Mouse (Mus musculus): Measurements from ENCODE around the gene Cyp4a31. TPM values are rescaled to one million over a fixed set of nuclear protein-coding genes. Genes with fewer than 3 reads are reported as not detected.
"Not testable (repeated sequence)": the region's sequence is repeated elsewhere in the genome, so short reads cannot be mapped to it uniquely, and the experiment has no call there.

The Cyp4a31 gene
- polyA plus RNA-seq (2014; fragmentation: Nextera tagmentation; extraction: Ambion mirVana) = not detected in 2 replicates

GRCm38 (mm10) chr4:115563401-115563800 is at the start of gene Cyp4a31:
Gene Cyp4a31, plus strand, starts transcription at chr4:115563649.
- no peak within 1 kb of the TSS for H3K4me3 ChIP-seq (ENCODE audit: low read depth, low read length)
- no peak within 1 kb of the TSS for H3K27ac ChIP-seq (ENCODE audit: low read depth)
- WGBS = 75% methylated on average over 3 of the region's 3 CpGs
- no peaks in the 10 kb centered on the region for H3K9me3 ChIP-seq (ENCODE audit: low read depth, low read length)
- H3K4me2 ChIP-seq = no peak within 1 kb of the TSS
- no peaks in the 10 kb centered on the region for H3K4me1 ChIP-seq (ENCODE audit: insufficient read depth)
- H3K9ac ChIP-seq = no peak within 1 kb of the TSS
- no peak for TF ChIP-seq CTCF (IDR thresholded peaks at IDR 0.05; ENCODE audit: low read depth)
- DNase-seq = no peak
- ATAC-seq (ENCODE audit: insufficient read depth) = no peak
- no peaks in the 10 kb centered on the region for H3K36me3 ChIP-seq (ENCODE audit: insufficient read depth)
- H3K27me3 ChIP-seq (ENCODE audit: insufficient read depth, low read length) = no peaks in the 10 kb centered on the region

- not testable (repeated sequence) for H3K27ac ChIP-seq (ENCODE audit: low read depth); H3K27me3 ChIP-seq (ENCODE audit: insufficient read depth, low read length); H3K9me3 ChIP-seq (ENCODE audit: low read depth, low read length); DNase-seq; H3K4me3 ChIP-seq (ENCODE audit: low read depth, low read length); H3K36me3 ChIP-seq (ENCODE audit: insufficient read depth); ATAC-seq (ENCODE audit: insufficient read depth); H3K4me1 ChIP-seq (ENCODE audit: insufficient read depth); H3K4me2 ChIP-seq; H3K9ac ChIP-seq
Observed at GRCm38 (mm10) chr4:115513964-115514363, 49.5 kb upstream of the Cyp4a31 start.

- not testable (repeated sequence) for DNase-seq; ATAC-seq (ENCODE audit: insufficient read depth); H3K36me3 ChIP-seq (ENCODE audit: insufficient read depth); H3K4me1 ChIP-seq (ENCODE audit: insufficient read depth); H3K4me3 ChIP-seq (ENCODE audit: low read depth, low read length); H3K9ac ChIP-seq; H3K27ac ChIP-seq (ENCODE audit: low read depth); H3K9me3 ChIP-seq (ENCODE audit: low read depth, low read length); H3K4me2 ChIP-seq; H3K27me3 ChIP-seq (ENCODE audit: insufficient read depth, low read length)
- 88% methylated on average over 5 of the region's 5 CpGs for WGBS
Observed at GRCm38 (mm10) chr4:115518000-115518399, 45.4 kb upstream of the Cyp4a31 start, which contains the start of gene Cyp4a10. Gene Cyp4a10, plus strand, starts transcription at chr4:115518264.

- 58% methylated on average over 4 of the region's 4 CpGs for WGBS
- Histone ChIP-seq H3K9me3 (ENCODE audit: low read depth, low read length) (no peaks in the 10 kb centered on the region), H3K36me3 (ENCODE audit: insufficient read depth) (no peaks in the 10 kb centered on the region), H3K4me2 (no peak overlapping the region), H3K4me3 (ENCODE audit: low read depth, low read length) (no peak overlapping the region), H3K27ac (ENCODE audit: low read depth) (no peak overlapping the region), H3K4me1 (ENCODE audit: insufficient read depth) (no peaks in the 10 kb centered on the region), H3K9ac (no peak overlapping the region), H3K27me3 (ENCODE audit: insufficient read depth, low read length) (no peaks in the 10 kb centered on the region)
- DNase-seq = no peak
- ATAC-seq (ENCODE audit: insufficient read depth) = no peak
- TF ChIP-seq CTCF (IDR thresholded peaks at IDR 0.05; ENCODE audit: low read depth) = no peak
Observed at GRCm38 (mm10) chr4:115519444-115519843, 44.0 kb upstream of the Cyp4a31 start.

- TF ChIP-seq CTCF (IDR thresholded peaks at IDR 0.05; ENCODE audit: low read depth) = no peak
- no peaks in the 10 kb centered on the region for H3K4me1 ChIP-seq (ENCODE audit: insufficient read depth)
- no peaks in the 10 kb centered on the region for H3K36me3 ChIP-seq (ENCODE audit: insufficient read depth)
- no peaks in the 10 kb centered on the region for H3K27me3 ChIP-seq (ENCODE audit: insufficient read depth, low read length)
- no peaks in the 10 kb centered on the region for H3K9me3 ChIP-seq (ENCODE audit: low read depth, low read length)
- WGBS = 89% methylated on average over 2 of the region's 2 CpGs
- no peak overlapping the region for H3K4me3 ChIP-seq (ENCODE audit: low read depth, low read length)
- H3K4me2 ChIP-seq = no peak overlapping the region
- DNase-seq (no peak), ATAC-seq (ENCODE audit: insufficient read depth) (no peak)
- no peak overlapping the region for H3K27ac ChIP-seq (ENCODE audit: low read depth)
- H3K9ac ChIP-seq = no peak overlapping the region
Observed at GRCm38 (mm10) chr4:115521766-115522165, 41.7 kb upstream of the Cyp4a31 start.

- Histone ChIP-seq H3K9ac (no peak overlapping the region), H3K27ac (ENCODE audit: low read depth) (no peak overlapping the region), H3K36me3 (ENCODE audit: insufficient read depth) (no peaks in the 10 kb centered on the region), H3K27me3 (ENCODE audit: insufficient read depth, low read length) (no peaks in the 10 kb centered on the region), H3K4me1 (ENCODE audit: insufficient read depth) (no peaks in the 10 kb centered on the region), H3K9me3 (ENCODE audit: low read depth, low read length) (no peaks in the 10 kb centered on the region), H3K4me2 (no peak overlapping the region), H3K4me3 (ENCODE audit: low read depth, low read length) (no peak overlapping the region)
- no peak for TF ChIP-seq CTCF (IDR thresholded peaks at IDR 0.05; ENCODE audit: low read depth)
- no peak for ATAC-seq (ENCODE audit: insufficient read depth)
- WGBS = 46% methylated on average over 1 of the region's 1 CpGs
- no peak for DNase-seq
Observed at GRCm38 (mm10) chr4:115545101-115545500, 18.3 kb upstream of the Cyp4a31 start.

GRCm38 (mm10) chr4:115546141-115546828 is 17.2 kb upstream of the Cyp4a31 start:
- peak; percentile 60; the same call in 1 of the 2 replicates for ATAC-seq (ENCODE audit: insufficient read depth)

More at GRCm38 (mm10) chr4:115546141-115546828, 17.2 kb upstream of the Cyp4a31 start:
- H3K4me1 ChIP-seq (ENCODE audit: insufficient read depth) = no peaks in the 10 kb centered on the region
- no peaks in the 10 kb centered on the region for H3K9me3 ChIP-seq (ENCODE audit: low read depth, low read length)
- no peak overlapping the region for H3K27ac ChIP-seq (ENCODE audit: low read depth)
- H3K4me2 ChIP-seq = no peak overlapping the region
- peak; percentile 15 for DNase-seq
- no peak for TF ChIP-seq CTCF (IDR thresholded peaks at IDR 0.05; ENCODE audit: low read depth)
- H3K36me3 ChIP-seq (ENCODE audit: insufficient read depth) = no peaks in the 10 kb centered on the region
- no peaks in the 10 kb centered on the region for H3K27me3 ChIP-seq (ENCODE audit: insufficient read depth, low read length)
- WGBS = 49% methylated on average over 2 of the region's 2 CpGs
- no peak overlapping the region for H3K4me3 ChIP-seq (ENCODE audit: low read depth, low read length)
- H3K9ac ChIP-seq = no peak overlapping the region
